Mouse (Mus musculus) embryonic facial prominence, embryonic 11.5 days (tissue): ENCODE measurements around the gene Sema3a. TPM values are rescaled to one million over a fixed set of nuclear protein-coding genes. Genes with fewer than 3 reads are reported as not detected.
A peak's percentile ranks its signal among the peaks of the same experiment; 100 is the strongest.

Experiments
- ATAC-seq: fragments of 200-750 bp; cut with Nextera tagmentation; replicated peaks from 2 replicates; pipeline ENCODE4 v1.8.0; 2017; ENCODE audit warnings: low read depth; ENCODE audit not compliant: insufficient number of reproducible peaks, low FRiP score, low TSS enrichment
- DNase-seq: peaks from one replicate; pipeline ENCODE4 v3.0.0-alpha.2; 2015; ENCODE audit warnings: low spot score
- H3K27ac ChIP-seq: fragments of 300-500 bp; sonication (generic); replicated peaks from 2 replicates; pipeline ENCODE4 v1.5.1; 2014; ENCODE audit warnings: mild to moderate bottlenecking, low read depth, low read length, control low read depth
- H3K27me3 ChIP-seq: fragments of 300-500 bp; sonication (generic); 2 replicates; pipeline ENCODE4 v1.6.1; 2014; ENCODE audit warnings: mild to moderate bottlenecking, low read length, moderate library complexity, mixed read lengths; ENCODE audit not compliant: control insufficient read depth, insufficient read depth
- H3K36me3 ChIP-seq: fragments of 300-500 bp; sonication (generic); replicated peaks from 2 replicates; pipeline ENCODE4 v1.6.1; 2014; ENCODE audit warnings: low read depth, mild to moderate bottlenecking, low read length, moderate library complexity, mixed read lengths; ENCODE audit not compliant: control insufficient read depth, insufficient read depth
- H3K4me1 ChIP-seq: fragments of 300-500 bp; sonication (generic); 2 replicates; pipeline ENCODE4 v1.6.1; 2014; ENCODE audit warnings: low read length, mixed read lengths; ENCODE audit not compliant: control insufficient read depth, insufficient read depth
- H3K4me2 ChIP-seq: fragments of 300-500 bp; sonication (generic); 2 replicates; pipeline ENCODE4 v1.6.1; 2014; ENCODE audit warnings: low read depth, mild to moderate bottlenecking, control low read depth, low read length, moderate library complexity
- H3K4me3 ChIP-seq: fragments of 300-500 bp; sonication (generic); 2 replicates; pipeline ENCODE4 v1.5.1; 2014; ENCODE audit warnings: low read depth, low read length, control low read depth
- H3K9ac ChIP-seq: fragments of 300-500 bp; sonication (generic); replicated peaks from 2 replicates; pipeline ENCODE4 v1.6.1; 2014; ENCODE audit warnings: mild to moderate bottlenecking, control low read depth, low read length
- H3K9me3 ChIP-seq: fragments of 300-500 bp; sonication (generic); replicated peaks from 2 replicates; pipeline ENCODE4 v1.6.1; 2016; ENCODE audit warnings: mild to moderate bottlenecking, low read length, inconsistent platforms, mixed read lengths; ENCODE audit not compliant: control insufficient read depth
- WGBS: fragments of 180-500 bp; shearing (Covaris S2); extraction: QIAGEN DNeasy Blood & Tissue Kit; methylation state at CpG from one replicate; pipeline ENCODE4 v1.1.7; 2014; 5-methylcytosine and 5-hydroxymethylcytosine counted together
- polyA plus RNA-seq: library from polyadenylated mRNA; unstranded; fragments of >200 nt; fragmentation: Nextera tagmentation; extraction: Ambion mirVana; gene quantifications from 2 replicates; pipeline ENCODE4 v1.2.1, GENCODE M21; 2014

Gene Sema3a
- polyA plus RNA-seq, 1 experiment from 2014 or later = 56.3 TPM

- no peak overlapping the region for H3K9ac ChIP-seq
- DNase-seq = no peak
- H3K9me3 ChIP-seq = no peaks in the 10 kb centered on the region
- no peak overlapping the region for H3K4me3 ChIP-seq
- no peaks in the 10 kb centered on the region for H3K36me3 ChIP-seq
- no peaks in the 10 kb centered on the region for H3K4me1 ChIP-seq
- ATAC-seq = no peak
- H3K27me3 ChIP-seq = no peaks in the 10 kb centered on the region
- no peak overlapping the region for H3K27ac ChIP-seq
- WGBS = 66% methylated on average over 1 of the region's 1 CpGs
- no peak overlapping the region for H3K4me2 ChIP-seq
Observed at GRCm38 (mm10) chr5:13256321-13256720, 131.1 kb downstream of the Sema3a start.

GRCm38 (mm10) chr5:13263087-13263486 lies 137.9 kb downstream of the Sema3a start:
- WGBS = 76% methylated on average over 2 of the region's 2 CpGs
- Histone ChIP-seq H3K9me3 (no peaks in the 10 kb centered on the region), H3K36me3 (no peaks in the 10 kb centered on the region), H3K27ac (no peak overlapping the region), H3K4me3 (no peak overlapping the region), H3K27me3 (no peaks in the 10 kb centered on the region), H3K9ac (no peak overlapping the region), H3K4me1 (no peaks in the 10 kb centered on the region), H3K4me2 (no peak overlapping the region)
- DNase-seq (no peak), ATAC-seq (no peak)

- Histone ChIP-seq H3K27me3 (no peaks in the 10 kb centered on the region), H3K4me3 (no peak overlapping the region), H3K9ac (no peak overlapping the region), H3K4me2 (no peak overlapping the region), H3K36me3 (no peaks in the 10 kb centered on the region), H3K9me3 (no peaks in the 10 kb centered on the region), H3K27ac (no peak overlapping the region), H3K4me1 (no peaks in the 10 kb centered on the region)
- ATAC-seq = no peak
- no peak for DNase-seq
- WGBS = 83% methylated on average over 3 of the region's 3 CpGs
Observed at GRCm38 (mm10) chr5:13263539-13263938, 138.3 kb downstream of the Sema3a start.

GRCm38 (mm10) chr5:13312667-13313066 lies 187.5 kb downstream of the Sema3a start:
- Histone ChIP-seq H3K27me3 (no peaks in the 10 kb centered on the region), H3K27ac (no peak overlapping the region), H3K9ac (no peak overlapping the region), H3K4me1 (no peaks in the 10 kb centered on the region), H3K4me3 (no peak overlapping the region), H3K36me3 (no peaks in the 10 kb centered on the region), H3K4me2 (no peak overlapping the region), H3K9me3 (no peaks in the 10 kb centered on the region)
- ATAC-seq = no peak
- 55% methylated on average over 4 of the region's 4 CpGs for WGBS
- no peak for DNase-seq

DNA sequence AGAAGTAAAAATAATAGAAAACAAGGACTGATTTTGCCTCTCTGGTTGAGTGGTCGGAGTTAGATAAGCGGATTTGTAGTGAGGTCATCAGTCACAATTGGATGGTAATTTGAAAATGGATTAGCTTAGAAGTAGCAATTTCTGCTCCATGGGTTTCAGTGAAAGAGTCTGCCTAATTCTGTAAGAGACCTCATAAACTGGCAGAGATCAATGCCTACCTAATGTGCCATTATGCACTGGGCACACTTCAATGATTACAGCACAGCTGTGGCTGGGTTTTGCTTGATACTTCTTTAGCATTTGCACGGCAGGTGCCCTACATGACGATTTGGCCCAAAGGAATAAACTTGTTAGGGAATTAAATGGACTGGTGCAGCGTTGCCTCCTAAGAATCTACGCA lies 188.8 kb downstream of the Sema3a start:
- H3K9me3 ChIP-seq = no peaks in the 10 kb centered on the region
- H3K27me3 ChIP-seq = no peaks in the 10 kb centered on the region
- no peak overlapping the region for H3K27ac ChIP-seq
- no peak overlapping the region for H3K4me2 ChIP-seq
- WGBS = 48% methylated on average over 6 of the region's 6 CpGs
- H3K9ac ChIP-seq = no peak overlapping the region
- H3K36me3 ChIP-seq = no peaks in the 10 kb centered on the region
- no peak overlapping the region for H3K4me3 ChIP-seq
- ATAC-seq = no peak; the same call in 1 of the 2 replicates
- H3K4me1 ChIP-seq = 0 out of 2 replicates have a peak, but pooled peaks cover 2% of the 10 kb centered on the region
- DNase-seq = no peak

DNA sequence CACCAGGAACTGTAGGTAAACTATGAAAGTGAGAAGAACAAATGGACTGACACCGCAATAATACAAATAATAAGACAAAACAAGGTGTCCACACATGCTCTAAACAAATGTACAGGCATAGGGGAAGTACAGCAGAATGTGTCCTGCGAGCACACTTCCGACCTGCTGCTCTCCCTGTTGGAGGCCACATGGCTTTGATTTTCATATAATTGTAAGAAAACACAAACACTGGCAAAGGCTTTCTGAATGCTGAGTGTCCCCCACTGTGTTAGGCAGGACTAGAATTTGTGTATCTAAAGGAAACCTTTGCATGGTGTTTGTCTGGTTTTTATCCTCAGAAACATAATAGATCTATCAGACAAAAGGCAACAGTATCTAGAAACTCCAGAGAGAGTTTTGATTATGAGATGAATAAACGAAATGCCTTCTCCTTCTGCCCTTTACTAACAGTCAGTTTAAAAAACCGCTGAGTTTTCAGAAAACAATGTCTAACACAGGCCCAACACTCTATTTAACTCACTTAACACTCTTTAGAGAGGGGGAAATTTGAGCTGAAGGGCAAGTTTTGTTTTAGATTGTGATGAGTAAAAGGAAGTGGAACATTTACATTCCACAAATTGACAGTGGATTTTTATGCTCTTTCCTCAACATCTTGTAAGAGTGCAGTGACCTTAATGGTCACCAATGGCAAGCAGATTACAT lies 193.7 kb downstream of the Sema3a start:
- no peak overlapping the region for H3K4me2 ChIP-seq
- H3K4me3 ChIP-seq = no peak overlapping the region
- H3K4me1 ChIP-seq = 0 out of 2 replicates have a peak, but pooled peaks cover 2% of the 10 kb centered on the region
- no peaks in the 10 kb centered on the region for H3K27me3 ChIP-seq
- DNase-seq (peak; percentile 72), ATAC-seq (no peak)
- no peak overlapping the region for H3K9ac ChIP-seq
- H3K27ac ChIP-seq = no peak overlapping the region
- no peaks in the 10 kb centered on the region for H3K36me3 ChIP-seq
- H3K9me3 ChIP-seq = no peaks in the 10 kb centered on the region
- 22% methylated on average over 5 of the region's 5 CpGs for WGBS

GRCm38 (mm10) chr5:13320138-13320537 lies 194.9 kb downstream of the Sema3a start:
- Histone ChIP-seq H3K4me1 (0 out of 2 replicates have a peak, but pooled peaks cover 2% of the 10 kb centered on the region), H3K9me3 (no peaks in the 10 kb centered on the region), H3K9ac (no peak overlapping the region), H3K27me3 (no peaks in the 10 kb centered on the region), H3K4me2 (no peak overlapping the region), H3K27ac (no peak overlapping the region), H3K4me3 (no peak overlapping the region), H3K36me3 (no peaks in the 10 kb centered on the region)
- ATAC-seq (no peak), DNase-seq (no peak)
- 70% methylated on average over 3 of the region's 3 CpGs for WGBS

DNA sequence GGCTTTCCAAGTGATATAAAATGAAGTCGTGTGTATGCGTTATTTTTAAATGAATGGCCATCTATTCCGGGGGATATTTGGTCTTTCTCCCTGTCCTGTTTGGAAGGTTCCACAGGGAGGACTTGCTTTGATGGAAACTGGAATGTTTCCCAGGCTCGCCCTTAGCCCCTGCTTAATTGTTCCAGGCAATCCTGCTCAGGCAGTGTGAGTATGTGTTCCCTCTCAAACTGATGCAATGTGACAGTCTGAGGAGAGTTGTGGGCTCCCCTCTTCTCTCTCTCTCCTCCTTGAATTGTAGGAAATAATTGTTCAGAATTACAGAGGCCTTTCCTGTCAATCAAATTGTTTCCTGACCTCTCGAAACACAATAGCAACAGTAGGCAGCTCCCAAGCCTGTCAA lies 202.1 kb downstream of the Sema3a start:
- no peak; the same call in 1 of the 2 replicates for ATAC-seq
- 27% methylated on average over 5 of the region's 5 CpGs for WGBS
- H3K27me3 ChIP-seq = no peaks in the 10 kb centered on the region
- no peaks in the 10 kb centered on the region for H3K4me1 ChIP-seq
- no peak overlapping the region for H3K4me2 ChIP-seq
- no peak overlapping the region for H3K4me3 ChIP-seq
- no peaks in the 10 kb centered on the region for H3K9me3 ChIP-seq
- H3K27ac ChIP-seq = no peak overlapping the region
- H3K9ac ChIP-seq = no peak overlapping the region
- no peaks in the 10 kb centered on the region for H3K36me3 ChIP-seq
- DNase-seq = peak; percentile 60
